Mouse (Mus musculus): ENCODE data around the gene Zfp819. TPM values are rescaled to one million over a fixed set of nuclear protein-coding genes. Genes with fewer than 3 reads are reported as not detected.

The Zfp819 gene
- polyA plus RNA-seq, 1 experiment, result not detected

DNA sequence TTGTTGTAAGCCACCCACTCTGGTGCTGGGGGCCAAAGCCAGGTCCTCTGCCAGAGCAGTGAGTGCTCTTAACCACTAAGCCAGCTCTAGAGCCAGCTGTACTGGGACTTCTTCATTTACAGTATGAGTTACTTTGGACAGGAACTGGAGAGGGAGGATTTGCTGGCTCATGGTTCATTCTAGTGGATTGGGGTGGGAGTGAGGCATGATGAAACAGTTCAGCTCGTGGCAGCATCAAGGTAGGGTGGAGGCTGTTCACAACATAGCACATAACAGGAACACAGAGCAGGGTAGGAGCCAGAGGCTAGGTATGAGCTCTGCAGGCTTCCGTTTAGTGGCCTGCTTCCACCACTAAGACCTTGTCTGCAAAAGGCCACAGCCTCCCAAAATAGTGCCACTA, 29.2 kb downstream of the Zfp819 start:
- TF ChIP-seq MYOG (IDR thresholded peaks at IDR 0.05; ENCODE audit: control insufficient read depth in 1 of 3, insufficient read depth in 1 of 3, insufficient read length in 2 of 3, low read depth in 2 of 3) (no peak), CEBPB (IDR thresholded peaks at IDR 0.05; ENCODE audit: insufficient read depth, poor library complexity, severe bottlenecking) (no peak), MYOD1 (IDR thresholded peaks at IDR 0.05; ENCODE audit: control insufficient read depth in 1 of 3, insufficient read length in 2 of 3, low read depth in 2 of 3) (no peak), POLR2AphosphoS2 (IDR thresholded peaks at IDR 0.05; ENCODE audit: insufficient read length, low read depth) (no peak), SRF (IDR thresholded peaks at IDR 0.05; ENCODE audit: control insufficient read depth, insufficient read length, low read depth) (no peak), MAX (IDR thresholded peaks at IDR 0.05; ENCODE audit: low read depth) (no peak), TCF3 (IDR thresholded peaks at IDR 0.05; ENCODE audit: insufficient read length, low read depth) (no peak), REST (IDR thresholded peaks at IDR 0.05; ENCODE audit: insufficient read depth, insufficient read length) (no peak), TCF12 (IDR thresholded peaks at IDR 0.05; ENCODE audit: insufficient read depth, poor library complexity, severe bottlenecking) (no peak), E2F4 (IDR thresholded peaks at IDR 0.05; ENCODE audit: insufficient read depth) (no peak), USF1 (IDR thresholded peaks at IDR 0.05; ENCODE audit: low read depth) (no peak), POLR2A (IDR thresholded peaks at IDR 0.05; ENCODE audit: insufficient read length, low read depth) (no peak)
- Histone ChIP-seq H3K27me3 (ENCODE audit: control insufficient read depth, insufficient read depth, insufficient read length) (peaks cover 5% of the 10 kb centered on the region), H3K4me2 (ENCODE audit: low read depth) (no peak overlapping the region), H3K4me3 (no peak overlapping the region), H3K36me3 (ENCODE audit: control insufficient read depth, insufficient read depth) (no peaks in the 10 kb centered on the region), H3ac (ENCODE audit: control insufficient read depth, insufficient read length) (no peak overlapping the region), H3K79me2 (ENCODE audit: control insufficient read depth, insufficient read depth) (no peaks in the 10 kb centered on the region)

- no peak overlapping the region for H3ac ChIP-seq (ENCODE audit: control insufficient read depth, insufficient read length)
- H3K27me3 ChIP-seq (ENCODE audit: control insufficient read depth, insufficient read depth, insufficient read length), result peaks cover 5% of the 10 kb centered on the region
- H3K4me3 ChIP-seq, result no peak overlapping the region
- TF ChIP-seq USF1 (IDR thresholded peaks at IDR 0.05; ENCODE audit: low read depth) (no peak), CEBPB (IDR thresholded peaks at IDR 0.05; ENCODE audit: insufficient read depth, poor library complexity, severe bottlenecking) (no peak), SRF (IDR thresholded peaks at IDR 0.05; ENCODE audit: control insufficient read depth, insufficient read length, low read depth) (no peak), MAX (IDR thresholded peaks at IDR 0.05; ENCODE audit: low read depth) (no peak), POLR2A (IDR thresholded peaks at IDR 0.05; ENCODE audit: insufficient read length, low read depth) (no peak), POLR2AphosphoS2 (IDR thresholded peaks at IDR 0.05; ENCODE audit: insufficient read length, low read depth) (no peak), TCF12 (IDR thresholded peaks at IDR 0.05; ENCODE audit: insufficient read depth, poor library complexity, severe bottlenecking) (no peak), MYOG (IDR thresholded peaks at IDR 0.05; ENCODE audit: control insufficient read depth in 1 of 3, insufficient read depth in 1 of 3, insufficient read length in 2 of 3, low read depth in 2 of 3) (no peak), REST (IDR thresholded peaks at IDR 0.05; ENCODE audit: insufficient read depth, insufficient read length) (no peak), E2F4 (IDR thresholded peaks at IDR 0.05; ENCODE audit: insufficient read depth) (no peak), TCF3 (IDR thresholded peaks at IDR 0.05; ENCODE audit: insufficient read length, low read depth) (no peak), MYOD1 (IDR thresholded peaks at IDR 0.05; ENCODE audit: control insufficient read depth in 1 of 3, insufficient read length in 2 of 3, low read depth in 2 of 3) (no peak)
- no peak overlapping the region for H3K4me2 ChIP-seq (ENCODE audit: low read depth)
- no peaks in the 10 kb centered on the region for H3K36me3 ChIP-seq (ENCODE audit: control insufficient read depth, insufficient read depth)
- H3K79me2 ChIP-seq (ENCODE audit: control insufficient read depth, insufficient read depth), result no peaks in the 10 kb centered on the region
These were observed 30.1 kb downstream of the Zfp819 start for GRCm38 (mm10) chr7:43637118-43637517.

DNA sequence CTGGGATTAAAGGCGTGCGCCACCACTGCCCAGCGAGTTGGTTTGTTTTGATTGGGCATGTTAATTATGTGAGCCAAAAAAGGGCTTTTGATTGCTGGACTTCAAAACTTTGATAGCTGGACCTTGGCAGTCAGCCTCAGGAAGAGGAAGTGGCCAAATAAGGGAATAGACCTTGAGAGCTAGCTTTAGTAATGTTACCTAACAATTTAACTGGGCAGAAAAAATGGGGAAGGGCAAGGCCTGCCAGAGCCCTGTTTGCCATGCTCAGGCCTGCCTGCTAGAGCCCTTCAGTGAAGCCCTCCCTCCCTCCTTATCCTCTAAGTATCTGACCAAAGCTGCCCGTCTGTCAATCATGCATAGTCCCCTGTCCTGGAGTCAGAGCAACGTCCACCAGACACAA, 35.6 kb downstream of the Zfp819 start:
- H3K4me2 ChIP-seq (ENCODE audit: low read depth), result no peak overlapping the region
- H3ac ChIP-seq (ENCODE audit: control insufficient read depth, insufficient read length), result no peak overlapping the region
- H3K27me3 ChIP-seq (ENCODE audit: control insufficient read depth, insufficient read depth, insufficient read length), result no peaks in the 10 kb centered on the region
- H3K79me2 ChIP-seq (ENCODE audit: control insufficient read depth, insufficient read depth), result no peaks in the 10 kb centered on the region
- no peaks in the 10 kb centered on the region for H3K36me3 ChIP-seq (ENCODE audit: control insufficient read depth, insufficient read depth)
- H3K4me3 ChIP-seq, result no peak overlapping the region
- TF ChIP-seq MYOG (IDR thresholded peaks at IDR 0.05; ENCODE audit: control insufficient read depth in 1 of 3, insufficient read depth in 1 of 3, insufficient read length in 2 of 3, low read depth in 2 of 3) (no peak), CEBPB (IDR thresholded peaks at IDR 0.05; ENCODE audit: insufficient read depth, poor library complexity, severe bottlenecking) (no peak), TCF3 (IDR thresholded peaks at IDR 0.05; ENCODE audit: insufficient read length, low read depth) (no peak), POLR2A (IDR thresholded peaks at IDR 0.05; ENCODE audit: insufficient read length, low read depth) (no peak), E2F4 (IDR thresholded peaks at IDR 0.05; ENCODE audit: insufficient read depth) (no peak), TCF12 (IDR thresholded peaks at IDR 0.05; ENCODE audit: insufficient read depth, poor library complexity, severe bottlenecking) (no peak), POLR2AphosphoS2 (IDR thresholded peaks at IDR 0.05; ENCODE audit: insufficient read length, low read depth) (no peak), MAX (IDR thresholded peaks at IDR 0.05; ENCODE audit: low read depth) (no peak), USF1 (IDR thresholded peaks at IDR 0.05; ENCODE audit: low read depth) (no peak), MYOD1 (IDR thresholded peaks at IDR 0.05; ENCODE audit: control insufficient read depth in 1 of 3, insufficient read length in 2 of 3, low read depth in 2 of 3) (no peak), SRF (IDR thresholded peaks at IDR 0.05; ENCODE audit: control insufficient read depth, insufficient read length, low read depth) (no peak), REST (IDR thresholded peaks at IDR 0.05; ENCODE audit: insufficient read depth, insufficient read length) (no peak)

DNA sequence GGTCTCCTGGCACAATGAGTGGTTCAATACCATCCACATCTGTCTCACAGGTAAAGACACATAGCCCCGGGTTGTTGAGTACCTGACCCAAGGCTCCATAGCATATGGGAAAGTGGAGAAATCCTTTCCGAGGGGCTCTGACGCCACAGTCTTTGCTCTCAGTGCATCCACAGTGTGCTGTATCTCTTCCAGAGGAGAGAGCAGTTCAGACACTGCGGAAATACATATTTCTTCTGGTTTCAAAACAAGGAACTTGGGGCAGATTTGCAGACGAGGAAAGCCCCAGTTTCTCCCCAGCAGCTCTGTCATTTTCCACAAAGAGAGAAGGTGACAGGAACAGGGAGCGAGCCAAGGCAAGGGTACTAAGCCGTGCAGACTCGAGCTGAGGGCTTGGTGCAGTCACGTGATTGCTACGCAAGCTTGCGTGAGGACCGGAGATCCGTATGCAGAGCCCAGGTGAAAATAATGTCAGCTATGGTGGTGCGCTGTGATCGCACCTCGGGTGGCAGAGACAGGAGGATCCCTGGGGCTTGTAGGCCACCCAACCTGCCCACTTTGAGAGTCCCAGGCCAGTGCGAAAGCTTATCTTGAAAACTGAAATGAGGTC, 36.2 kb downstream of the Zfp819 start:
- Histone ChIP-seq H3K79me2 (ENCODE audit: control insufficient read depth, insufficient read depth) (no peaks in the 10 kb centered on the region), H3ac (ENCODE audit: control insufficient read depth, insufficient read length) (no peak overlapping the region), H3K27me3 (ENCODE audit: control insufficient read depth, insufficient read depth, insufficient read length) (no peaks in the 10 kb centered on the region), H3K4me3 (no peak overlapping the region), H3K4me2 (ENCODE audit: low read depth) (no peak overlapping the region), H3K36me3 (ENCODE audit: control insufficient read depth, insufficient read depth) (no peaks in the 10 kb centered on the region)
- TF ChIP-seq REST (IDR thresholded peaks at IDR 0.05; ENCODE audit: insufficient read depth, insufficient read length), result no peak
- no peak for TF ChIP-seq POLR2AphosphoS2 (IDR thresholded peaks at IDR 0.05; ENCODE audit: insufficient read length, low read depth)
- TF ChIP-seq MYOD1 (IDR thresholded peaks at IDR 0.05; ENCODE audit: control insufficient read depth in 1 of 3, insufficient read length in 2 of 3, low read depth in 2 of 3), result no peak
- no peak for TF ChIP-seq TCF3 (IDR thresholded peaks at IDR 0.05; ENCODE audit: insufficient read length, low read depth)
- TF ChIP-seq TCF12 (IDR thresholded peaks at IDR 0.05; ENCODE audit: insufficient read depth, poor library complexity, severe bottlenecking), result no peak
